Mouse (Mus musculus) cerebellum, adult (tissue): Measurements from ENCODE around the gene Gm21974.

ENCODE experiments used
- ATAC-seq: cut with Nextera tagmentation; 2 replicates; pipeline ENCODE4 v1.9.2; 2017; ENCODE audit warnings: mild to moderate bottlenecking, moderate library complexity, mixed read lengths; ENCODE audit not compliant: insufficient number of reproducible peaks, low FRiP score, low TSS enrichment

Gene Gm21974

DNA sequence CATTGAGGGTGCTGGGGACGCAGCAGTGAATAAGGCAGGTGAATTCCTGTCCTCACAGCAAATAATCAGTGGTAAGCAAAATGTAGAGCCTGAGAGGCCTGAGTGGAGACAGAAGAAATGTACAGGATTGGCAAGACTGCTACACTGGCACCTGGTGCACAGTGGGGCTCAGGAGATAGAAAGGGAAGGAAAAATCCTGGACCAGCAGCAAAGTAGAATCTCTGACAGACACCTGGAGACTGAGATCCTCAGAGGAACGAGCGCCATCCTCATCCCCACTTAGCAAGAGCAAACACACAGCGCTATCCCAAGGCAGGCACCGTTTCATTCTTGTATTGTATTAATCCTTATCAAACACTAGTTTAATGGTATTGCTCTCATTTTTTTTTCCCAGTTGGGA, 57.8 kb downstream of the Gm21974 start:
- no peak for ATAC-seq
